Mouse (Mus musculus) MN1 (cell line): ENCODE measurements around the gene Cox7a2l.

Source experiments
- DNase-seq: peaks from one replicate; pipeline ENCODE4 v3.0.0-alpha.2; 2016; ENCODE audit warnings: low spot score

Gene Cox7a2l

GRCm38 (mm10) chr17:83526624-83527532 lies 9.7 kb upstream of the Cox7a2l start:
- peak; percentile 86 for DNase-seq

- peak; percentile 75 for DNase-seq
Observed at GRCm38 (mm10) chr17:83526091-83526561, 9.0 kb upstream of the Cox7a2l start.

GRCm38 (mm10) chr17:83525596-83525995 lies 8.5 kb upstream of the Cox7a2l start:
- peak; percentile 62 for DNase-seq

- DNase-seq, result no peak
Observed at GRCm38 (mm10) chr17:83524753-83525152, 7.6 kb upstream of the Cox7a2l start.

- DNase-seq, result no peak
Observed at GRCm38 (mm10) chr17:83522590-83523379, 5.7 kb upstream of the Cox7a2l start.

- no peak for DNase-seq
Observed at GRCm38 (mm10) chr17:83521881-83522280, 4.8 kb upstream of the Cox7a2l start.

- DNase-seq, result peak; percentile 94
Observed at GRCm38 (mm10) chr17:83514213-83514701, 2.9 kb downstream of the Cox7a2l start.

GRCm38 (mm10) chr17:83513655-83514212 lies 3.4 kb downstream of the Cox7a2l start:
- no peak for DNase-seq

- no peak for DNase-seq
Observed at GRCm38 (mm10) chr17:83512130-83512529, 5.0 kb downstream of the Cox7a2l start.

GRCm38 (mm10) chr17:83503693-83504092 lies 13.4 kb downstream of the Cox7a2l start:
- no peak for DNase-seq

- no peak for DNase-seq
Observed at GRCm38 (mm10) chr17:83499692-83500091, 17.4 kb downstream of the Cox7a2l start.

- DNase-seq, result no peak
Observed at GRCm38 (mm10) chr17:83498889-83499288, 18.2 kb downstream of the Cox7a2l start.

- no peak for DNase-seq
Observed at GRCm38 (mm10) chr17:83487762-83488161, 29.4 kb downstream of the Cox7a2l start.

- DNase-seq, result no peak
Observed at GRCm38 (mm10) chr17:83483784-83484183, 33.3 kb downstream of the Cox7a2l start.

GRCm38 (mm10) chr17:83482817-83483536 lies 34.2 kb downstream of the Cox7a2l start:
- no peak for DNase-seq

- no peak for DNase-seq
Observed at GRCm38 (mm10) chr17:83481551-83481950, 35.6 kb downstream of the Cox7a2l start.

GRCm38 (mm10) chr17:83477089-83477488 lies 40.0 kb downstream of the Cox7a2l start:
- no peak for DNase-seq

GRCm38 (mm10) chr17:83469586-83469985 lies 47.5 kb downstream of the Cox7a2l start:
- DNase-seq, result no peak

GRCm38 (mm10) chr17:83466697-83467251 lies 50.4 kb downstream of the Cox7a2l start:
- DNase-seq, result no peak

- DNase-seq, result no peak
Observed at GRCm38 (mm10) chr17:83465969-83466368, 51.2 kb downstream of the Cox7a2l start.

- no peak for DNase-seq
Observed at GRCm38 (mm10) chr17:83457271-83457670, 59.9 kb downstream of the Cox7a2l start.
